In genomic region chr2:68953688-68954087, GRCm38 (mm10) we compare ENCODE assay signal across 24 mouse cellular contexts.
"Had no signal": no experiment of that assay in that cellular context is flagged by ENCODE, and none has a peak within 500 bp of the region (broad histone marks: within the 10 kb centered on the region; RNA-seq: fewer than 3 reads in every experiment).

No protein-coding gene starts in this region.

- DNase-seq: gastrocnemius, adult 2 months; gastrocnemius, postnatal 10 days; gastrocnemius, postnatal 36 days; heart, adult 18-20 months; heart, postnatal 14 days; heart, postnatal 36 days; kidney, adult 11 months; kidney, adult 2 months; kidney, postnatal 14 days; kidney, postnatal 36 days; layer of hippocampus, adult 9-11 months; layer of hippocampus, postnatal 36 days; left cerebral cortex, postnatal 4 days had no signal

- H3K9ac ChIP-seq: heart, embryonic 13.5 days; heart, embryonic 15.5 days; hindbrain, embryonic 13.5 days; hindbrain, embryonic 15.5 days; limb, embryonic 13.5 days; limb, embryonic 15.5 days; liver, embryonic 12.5 days had no signal

- H3K9me3 ChIP-seq: heart, embryonic 13.5 days; heart, embryonic 15.5 days; limb, embryonic 13.5 days; limb, embryonic 15.5 days; liver, embryonic 12.5 days had no signal

- H3K27me3 ChIP-seq: heart, embryonic 13.5 days; heart, embryonic 15.5 days; hindbrain, embryonic 13.5 days; hindbrain, embryonic 15.5 days; limb, embryonic 13.5 days; limb, embryonic 15.5 days; liver, embryonic 12.5 days had no signal

- H3K27ac ChIP-seq: gastrocnemius, adult 2 months; heart, embryonic 13.5 days; heart, embryonic 15.5 days; hindbrain, embryonic 13.5 days; hindbrain, embryonic 15.5 days; hindbrain, postnatal 0 days; kidney, postnatal 0 days; limb, embryonic 13.5 days; limb, embryonic 15.5 days; liver, embryonic 12.5 days had no signal

- ATAC-seq: hindbrain, postnatal 0 days; intestine, embryonic 16.5 days; liver, embryonic 12.5 days had no signal

- H3K4me3 ChIP-seq: gastrocnemius, adult 2 months; heart, embryonic 13.5 days; heart, embryonic 15.5 days; hindbrain, embryonic 13.5 days; hindbrain, embryonic 15.5 days; limb, embryonic 13.5 days; limb, embryonic 15.5 days; liver, embryonic 12.5 days had no signal

- H3K4me2 ChIP-seq: heart, embryonic 11.5 days; heart, embryonic 13.5 days; heart, embryonic 15.5 days; hindbrain, embryonic 13.5 days; hindbrain, embryonic 15.5 days; limb, embryonic 13.5 days; limb, embryonic 15.5 days; liver, embryonic 12.5 days had no signal

- H3K36me3 ChIP-seq: heart, embryonic 15.5 days; hindbrain, embryonic 15.5 days had no signal
